Mouse (Mus musculus): ENCODE measurements around the gene Tmem274.

DNA sequence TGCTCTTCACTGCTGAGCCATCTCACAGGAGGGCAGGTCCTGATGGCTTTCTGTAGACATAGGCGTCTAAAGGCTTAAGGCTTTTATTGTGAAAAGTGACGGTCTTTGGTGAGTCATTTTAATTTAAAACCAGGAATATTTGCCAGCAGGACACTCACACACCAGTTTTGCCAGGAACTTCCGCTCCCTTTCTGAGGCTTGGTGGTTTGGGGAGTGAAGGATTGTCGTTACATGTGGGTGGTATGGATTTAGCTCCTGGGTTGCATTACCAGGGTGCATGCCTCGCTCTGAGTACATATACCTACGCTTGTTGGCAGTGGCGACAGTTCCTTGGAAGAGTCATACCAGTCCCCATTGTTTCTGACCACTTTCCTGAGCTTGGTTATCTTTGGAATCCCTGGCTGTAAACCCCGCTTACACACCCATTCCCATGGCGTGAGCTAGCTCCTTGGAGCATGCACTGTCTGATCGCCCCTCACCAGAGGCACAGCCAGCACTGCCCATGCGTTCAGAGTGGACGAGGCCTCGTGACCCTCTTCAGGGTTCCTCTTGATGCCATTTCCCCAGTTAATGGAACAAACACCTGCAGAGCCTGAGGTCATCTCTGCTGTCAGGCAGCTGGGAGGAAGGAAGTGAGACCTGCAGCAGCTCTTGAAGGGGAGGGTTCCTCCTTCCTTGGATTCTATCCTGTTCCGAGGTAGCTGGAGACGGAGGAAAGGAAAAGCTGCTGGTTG is 50.6 kb downstream of the Tmem274 start:
- TF ChIP-seq CTCF (IDR thresholded peaks at IDR 0.05; ENCODE audit: low read depth): no peak
- TF ChIP-seq EP300 (IDR thresholded peaks at IDR 0.05; ENCODE audit: low read depth): no peak

All from liver, postnatal 0 days (tissue).